Mouse (Mus musculus) embryonic facial prominence, embryonic 12.5 days (tissue): Measurements from ENCODE around the gene Uqcr10. TPM values are rescaled to one million over a fixed set of nuclear protein-coding genes. Genes with fewer than 3 reads are reported as not detected.

Experiments
- ATAC-seq: fragments of 200-750 bp; cut with Nextera tagmentation; 2 replicates; pipeline ENCODE4 v1.8.0; 2017; ENCODE audit not compliant: insufficient number of reproducible peaks, insufficient read depth, low FRiP score, low TSS enrichment
- H3K27ac ChIP-seq: fragments of 300-500 bp; sonication (generic); 2 replicates; pipeline ENCODE4 v1.5.1; 2016; ENCODE audit warnings: mild to moderate bottlenecking
- H3K27me3 ChIP-seq: fragments of 300-500 bp; sonication (generic); 2 replicates; pipeline ENCODE4 v1.6.1; 2016; ENCODE audit warnings: mild to moderate bottlenecking, moderate library complexity
- H3K36me3 ChIP-seq: fragments of 300-500 bp; sonication (generic); 2 replicates; pipeline ENCODE4 v1.6.1; 2016; ENCODE audit warnings: mild to moderate bottlenecking
- H3K4me1 ChIP-seq: fragments of 300-500 bp; sonication (generic); 2 replicates; pipeline ENCODE4 v1.6.1; 2016
- H3K4me2 ChIP-seq: fragments of 300-500 bp; sonication (generic); replicated peaks from 2 replicates; pipeline ENCODE4 v1.6.1; 2016; ENCODE audit warnings: mild to moderate bottlenecking, moderate library complexity
- H3K4me3 ChIP-seq: fragments of 300-500 bp; sonication (generic); 2 replicates; pipeline ENCODE4 v1.5.1; 2016; ENCODE audit warnings: mild to moderate bottlenecking
- H3K9ac ChIP-seq: fragments of 300-500 bp; sonication (generic); 2 replicates; pipeline ENCODE4 v1.6.1; 2016; ENCODE audit warnings: mild to moderate bottlenecking, moderate library complexity
- H3K9me3 ChIP-seq: fragments of 300-500 bp; sonication (generic); 2 replicates; pipeline ENCODE4 v1.6.1; 2016; ENCODE audit warnings: mild to moderate bottlenecking, moderate library complexity
- WGBS: fragments of 180-500 bp; shearing (Covaris S2); methylation state at CpG from one replicate; pipeline ENCODE4 v1.1.7; 2016; 5-methylcytosine and 5-hydroxymethylcytosine counted together
- polyA plus RNA-seq: library from polyadenylated mRNA; unstranded; fragments of >200 nt; fragmentation: Nextera tagmentation; extraction: Ambion mirVana; gene quantifications from 2 replicates; pipeline ENCODE4 v1.2.1, GENCODE M21; 2016

Uqcr10 gene
- polyA plus RNA-seq, 1 experiment from 2014 or later, result 641 TPM

DNA sequence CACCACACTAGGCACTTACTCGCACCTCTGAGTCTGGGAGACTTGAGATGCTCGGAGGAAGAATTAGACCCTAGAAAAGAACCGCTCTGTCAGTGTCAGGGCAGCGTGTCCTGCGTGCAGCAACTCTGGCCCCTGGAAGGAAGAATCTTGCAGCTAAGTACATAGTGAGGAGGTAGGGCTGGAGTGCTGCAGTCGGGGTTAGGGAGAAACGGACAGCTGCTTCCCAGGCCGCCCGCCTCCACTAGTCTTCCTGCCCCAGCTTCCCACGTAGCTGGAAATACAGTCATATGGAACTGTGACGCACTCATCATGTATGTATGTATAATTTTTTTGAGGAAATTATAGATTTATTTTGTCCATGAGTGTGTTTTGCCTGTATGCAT lies 41.7 kb downstream of the Uqcr10 start:
- Histone ChIP-seq H3K9ac (no peak overlapping the region), H3K4me2 (no peak overlapping the region), H3K9me3 (no peaks in the 10 kb centered on the region), H3K4me3 (no peak overlapping the region), H3K4me1 (no peaks in the 10 kb centered on the region), H3K27me3 (no peaks in the 10 kb centered on the region), H3K36me3 (peaks cover 48% of the 10 kb centered on the region), H3K27ac (no peak overlapping the region)
- no peak for ATAC-seq
- 90% methylated on average over 11 of the region's 11 CpGs for WGBS

DNA sequence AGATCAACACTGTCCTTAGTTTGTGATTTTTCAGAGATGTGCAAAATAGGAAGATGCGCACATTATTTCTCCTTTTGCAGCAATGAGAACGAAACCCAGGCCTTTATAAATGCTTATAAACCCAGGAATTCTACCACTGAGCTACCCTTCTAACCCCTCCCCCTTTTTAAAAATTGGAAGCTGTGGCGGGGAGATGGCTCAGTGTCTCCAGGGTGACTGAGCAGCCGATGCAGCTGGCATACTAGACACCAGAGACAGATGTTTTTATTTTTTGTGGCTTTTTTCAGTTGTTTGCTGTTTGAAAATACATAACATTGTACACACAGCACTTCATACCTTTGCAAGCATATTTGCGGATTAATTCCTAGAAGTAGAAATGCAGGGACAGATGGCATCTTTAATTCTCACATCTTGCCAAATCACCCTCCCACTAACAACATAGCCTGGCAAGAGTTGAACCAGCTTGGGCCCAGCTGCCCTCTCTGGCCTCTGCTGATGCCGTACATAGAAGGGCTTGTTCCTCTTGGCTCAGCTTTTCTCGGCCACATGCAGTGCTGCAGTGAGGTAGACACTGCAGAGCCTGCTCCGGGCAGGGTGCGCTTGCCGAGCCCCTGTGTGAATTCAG lies 42.2 kb downstream of the Uqcr10 start:
- Histone ChIP-seq H3K9me3 (no peaks in the 10 kb centered on the region), H3K27ac (no peak overlapping the region), H3K9ac (no peak overlapping the region), H3K27me3 (no peaks in the 10 kb centered on the region), H3K36me3 (peaks cover 48% of the 10 kb centered on the region), H3K4me3 (no peak overlapping the region), H3K4me2 (no peak overlapping the region), H3K4me1 (no peaks in the 10 kb centered on the region)
- ATAC-seq, result no peak
- WGBS, result 87% methylated on average over 10 of the region's 10 CpGs

DNA sequence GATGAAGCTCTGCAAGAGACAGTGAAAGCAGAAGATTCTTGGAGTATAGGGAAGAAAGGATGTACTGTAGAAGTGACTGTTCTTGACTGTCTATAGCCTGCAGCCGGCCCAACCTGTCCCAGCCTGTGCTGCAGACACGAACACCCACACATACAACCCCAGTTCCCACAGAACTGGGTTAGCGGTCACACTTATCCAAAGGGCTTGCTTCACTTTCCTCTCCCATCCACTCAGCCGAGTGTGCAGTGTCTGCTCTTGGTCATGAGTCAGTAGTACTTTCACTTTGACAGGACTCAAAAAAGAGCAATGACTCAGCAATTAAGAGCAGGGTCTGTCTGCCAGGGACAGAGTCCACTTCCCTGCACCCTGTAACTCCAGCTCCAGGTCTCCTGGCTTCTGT lies 42.8 kb downstream of the Uqcr10 start:
- no peaks in the 10 kb centered on the region for H3K9me3 ChIP-seq
- H3K36me3 ChIP-seq, result peaks cover 48% of the 10 kb centered on the region
- no peak overlapping the region for H3K4me3 ChIP-seq
- no peak overlapping the region for H3K4me2 ChIP-seq
- H3K27ac ChIP-seq, result no peak overlapping the region
- ATAC-seq, result no peak
- WGBS, result 83% methylated on average over 4 of the region's 4 CpGs
- no peak overlapping the region for H3K9ac ChIP-seq
- H3K4me1 ChIP-seq, result no peaks in the 10 kb centered on the region
- no peaks in the 10 kb centered on the region for H3K27me3 ChIP-seq

DNA sequence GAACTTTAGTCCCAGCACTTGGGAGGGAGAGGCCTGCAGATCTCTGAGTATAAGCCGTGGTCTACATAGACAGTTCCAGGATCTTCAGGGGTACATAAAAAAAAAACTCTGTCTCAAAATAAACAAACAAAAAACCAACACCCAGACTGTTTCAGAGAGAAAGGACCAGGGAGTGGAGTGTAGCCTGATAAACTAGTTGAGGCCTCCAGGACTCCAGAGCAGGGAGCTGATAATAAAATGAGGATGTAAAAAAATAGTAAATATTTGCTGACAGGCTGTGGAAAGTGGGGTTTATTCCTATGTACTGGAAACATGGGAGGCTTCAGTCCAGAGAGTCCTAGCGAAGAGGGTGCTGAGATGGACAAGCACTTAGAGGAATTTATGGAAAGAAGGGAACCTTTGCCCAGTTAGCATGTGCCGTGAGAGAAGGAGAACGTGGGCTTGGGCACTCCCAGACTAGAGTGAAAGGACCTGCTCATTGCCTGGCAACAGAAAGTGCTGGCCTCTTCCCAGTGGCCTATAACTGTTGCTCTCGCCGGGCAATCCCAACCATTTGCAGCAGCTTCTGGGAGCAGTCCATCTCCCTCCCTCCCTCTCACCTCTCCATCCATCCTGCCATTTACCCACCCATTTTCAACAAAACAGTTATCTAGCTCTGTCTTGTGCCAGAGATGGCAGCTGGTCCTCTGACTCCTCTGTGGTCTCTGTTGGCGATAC lies 43.7 kb downstream of the Uqcr10 start:
- no peaks in the 10 kb centered on the region for H3K9me3 ChIP-seq
- H3K4me1 ChIP-seq, result no peaks in the 10 kb centered on the region
- no peak overlapping the region for H3K27ac ChIP-seq
- H3K4me3 ChIP-seq, result no peak overlapping the region
- peaks cover 48% of the 10 kb centered on the region for H3K36me3 ChIP-seq
- no peaks in the 10 kb centered on the region for H3K27me3 ChIP-seq
- no peak overlapping the region for H3K9ac ChIP-seq
- no peak for ATAC-seq
- H3K4me2 ChIP-seq, result no peak overlapping the region
- WGBS, result 83% methylated on average over 7 of the region's 7 CpGs

DNA sequence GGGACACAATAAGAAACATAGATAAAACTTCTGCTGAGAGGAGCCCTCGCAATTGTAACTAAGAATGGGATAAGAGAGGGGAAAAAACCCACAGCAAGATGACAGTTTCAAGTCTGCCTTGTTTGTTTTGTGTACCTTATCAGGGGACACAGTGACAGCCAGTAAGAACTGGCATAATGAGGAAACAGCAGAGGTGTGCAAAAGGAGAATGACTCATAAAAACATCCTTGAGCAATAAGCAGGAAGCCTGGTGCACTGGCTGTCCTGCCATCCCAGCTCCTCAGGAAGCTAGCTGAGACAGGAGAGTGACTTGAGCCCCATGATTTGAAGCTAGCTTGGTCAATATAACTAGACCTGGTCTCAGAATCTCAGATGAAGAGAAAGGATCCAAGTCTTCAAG lies 44.3 kb downstream of the Uqcr10 start:
- Histone ChIP-seq H3K36me3 (peaks cover 55% of the 10 kb centered on the region), H3K27ac (no peak overlapping the region), H3K9ac (no peak overlapping the region), H3K4me1 (no peaks in the 10 kb centered on the region), H3K4me3 (no peak overlapping the region), H3K9me3 (no peaks in the 10 kb centered on the region), H3K27me3 (no peaks in the 10 kb centered on the region), H3K4me2 (no peak overlapping the region)
- ATAC-seq, result no peak
- WGBS, result 82% methylated on average over 1 of the region's 1 CpGs

Other genes with a start within 250 kb of the Uqcr10 start
- 37.0 and 37.9 TPM in 2 replicates for gene Mtmr3, start 109.5 kb downstream of the Uqcr10 start, polyA plus RNA-seq
- not detected in 2 replicates for gene Gm11032, start 84.3 kb downstream of the Uqcr10 start, polyA plus RNA-seq
- 38.8 and 40.1 TPM in 2 replicates for gene Ascc2, start 66.6 kb downstream of the Uqcr10 start, polyA plus RNA-seq
- 60.7 and 65.3 TPM in 2 replicates for gene Zmat5, start 336 bp upstream of the Uqcr10 start, polyA plus RNA-seq
- 0.19 and 0.20 TPM in 2 replicates for gene Cabp7, start 42.4 kb upstream of the Uqcr10 start, polyA plus RNA-seq
- gene Nf2, start 145.2 kb upstream of the Uqcr10 start, polyA plus RNA-seq, result 70.5 and 73.3 TPM in 2 replicates
- 81.4 and 81.8 TPM in 2 replicates for gene Nipsnap1, start 169.6 kb upstream of the Uqcr10 start, polyA plus RNA-seq
- gene Thoc5, start 191.0 kb upstream of the Uqcr10 start, polyA plus RNA-seq, result 42.3 and 44.1 TPM in 2 replicates
- gene Nefh, start 243.7 kb upstream of the Uqcr10 start, polyA plus RNA-seq, result 0.65 and 1.0 TPM in 2 replicates